Mouse (Mus musculus) limb, embryonic 11.5 days (tissue): ENCODE measurements around the gene 2310033P09Rik. TPM values are rescaled to one million over a fixed set of nuclear protein-coding genes. Genes with fewer than 3 reads are reported as not detected.
A peak's percentile ranks its signal among the peaks of the same experiment; 100 is the strongest.

Experiments used
- ATAC-seq: fragments of 200-750 bp; cut with Nextera tagmentation; 2 replicates; pipeline ENCODE4 v1.8.0; 2017; ENCODE audit warnings: low read depth; ENCODE audit not compliant: insufficient number of reproducible peaks, low FRiP score, low TSS enrichment
- DNase-seq: peaks from one replicate; pipeline ENCODE4 v3.0.0-alpha.2; 2015; ENCODE audit warnings: low spot score
- H3K27ac ChIP-seq: fragments of 300-500 bp; sonication (generic); replicated peaks from 2 replicates; pipeline ENCODE4 v1.5.1; 2014; ENCODE audit warnings: low read depth, mild to moderate bottlenecking, low read length
- H3K27me3 ChIP-seq: fragments of 300-500 bp; sonication (generic); 2 replicates; pipeline ENCODE4 v1.6.1; 2014; ENCODE audit warnings: mild to moderate bottlenecking, low read length, mixed read lengths; ENCODE audit not compliant: control insufficient read depth, insufficient read depth
- H3K36me3 ChIP-seq: fragments of 300-500 bp; sonication (generic); 2 replicates; pipeline ENCODE4 v1.6.1; 2014; ENCODE audit warnings: mild to moderate bottlenecking, low read length, moderate library complexity, mixed read lengths; ENCODE audit not compliant: control insufficient read depth, insufficient read depth
- H3K4me1 ChIP-seq: fragments of 300-500 bp; sonication (generic); 2 replicates; pipeline ENCODE4 v1.6.1; 2014; ENCODE audit warnings: low read length, mixed read lengths; ENCODE audit not compliant: control insufficient read depth, insufficient read depth
- H3K4me2 ChIP-seq: fragments of 300-500 bp; sonication (generic); 2 replicates; pipeline ENCODE4 v1.6.1; 2014; ENCODE audit warnings: low read depth, mild to moderate bottlenecking, moderate library complexity; ENCODE audit not compliant: severe bottlenecking
- H3K4me3 ChIP-seq: fragments of 300-500 bp; sonication (generic); 2 replicates; pipeline ENCODE4 v1.5.1; 2014; ENCODE audit warnings: low read depth, low read length
- H3K9ac ChIP-seq: fragments of 300-500 bp; sonication (generic); 2 replicates; pipeline ENCODE4 v1.6.1; 2014; ENCODE audit warnings: mild to moderate bottlenecking, low read length
- H3K9me3 ChIP-seq: fragments of 300-500 bp; sonication (generic); 2 replicates; pipeline ENCODE4 v1.6.1; 2016; ENCODE audit warnings: low read length; ENCODE audit not compliant: control insufficient read depth
- WGBS: fragments of 180-500 bp; shearing (Covaris S2); extraction: QIAGEN DNeasy Blood & Tissue Kit; methylation state at CpG from one replicate; pipeline ENCODE4 v1.1.7; 2014; 5-methylcytosine and 5-hydroxymethylcytosine counted together
- polyA plus RNA-seq: library from polyadenylated mRNA; unstranded; fragments of >200 nt; fragmentation: Nextera tagmentation; extraction: Ambion mirVana; gene quantifications from 2 replicates; pipeline ENCODE4 v1.2.1, GENCODE M21; 2014

The 2310033P09Rik gene
- polyA plus RNA-seq, result 41.7 and 41.8 TPM in 2 replicates

DNA sequence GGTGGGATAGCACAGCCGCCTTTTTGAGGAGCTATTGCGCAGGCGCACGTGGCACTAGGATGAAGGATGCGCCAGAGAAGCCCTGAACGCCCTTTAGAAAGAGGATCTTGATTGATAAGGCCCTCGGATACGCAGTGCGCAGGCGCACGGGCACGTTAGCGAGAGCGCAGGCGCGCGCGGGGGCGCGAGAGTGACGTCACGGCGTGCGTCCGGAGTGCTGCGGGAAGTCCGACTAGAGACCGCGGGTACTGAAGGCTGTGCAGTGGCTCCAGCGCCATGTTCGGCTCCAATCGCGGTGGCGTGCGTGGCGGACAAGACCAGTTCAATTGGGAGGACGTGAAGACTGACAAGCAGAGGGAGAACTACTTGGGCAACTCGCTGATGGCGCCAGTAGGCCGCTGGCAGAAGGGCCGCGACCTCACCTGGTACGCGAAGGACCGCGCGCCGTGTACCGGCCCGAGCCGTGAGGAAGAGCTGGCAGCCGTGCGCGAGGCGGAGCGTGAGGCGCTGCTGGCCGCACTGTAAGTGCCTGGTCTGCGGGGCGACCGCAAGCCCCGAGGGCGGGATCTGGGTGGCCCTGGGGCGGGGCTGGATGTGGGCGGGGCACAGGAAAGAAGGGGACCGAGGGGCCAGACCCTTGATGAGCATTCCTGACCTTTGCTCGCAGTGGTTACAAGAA, at the start of gene 2310033P09Rik:
Gene 2310033P09Rik, plus strand, starts transcription at position 169 of the 679 bp plus-strand sequence.
- Histone ChIP-seq H3K9ac (peak within 1 kb of the TSS; percentile 87), H3K27me3 (no peaks in the 10 kb centered on the region), H3K4me1 (peaks cover 8% of the 10 kb centered on the region; the same call in 1 of the 2 replicates), H3K4me2 (peak within 1 kb of the TSS; percentile 84), H3K27ac (peak within 1 kb of the TSS; percentile 84), H3K4me3 (peak within 1 kb of the TSS; percentile 90), H3K9me3 (no peaks in the 10 kb centered on the region), H3K36me3 (peaks cover 20% of the 10 kb centered on the region)
- peak; percentile 96 for DNase-seq
- ATAC-seq, result peak; percentile 81
- under 1% methylated on average over 67 of the region's 67 CpGs for WGBS

DNA sequence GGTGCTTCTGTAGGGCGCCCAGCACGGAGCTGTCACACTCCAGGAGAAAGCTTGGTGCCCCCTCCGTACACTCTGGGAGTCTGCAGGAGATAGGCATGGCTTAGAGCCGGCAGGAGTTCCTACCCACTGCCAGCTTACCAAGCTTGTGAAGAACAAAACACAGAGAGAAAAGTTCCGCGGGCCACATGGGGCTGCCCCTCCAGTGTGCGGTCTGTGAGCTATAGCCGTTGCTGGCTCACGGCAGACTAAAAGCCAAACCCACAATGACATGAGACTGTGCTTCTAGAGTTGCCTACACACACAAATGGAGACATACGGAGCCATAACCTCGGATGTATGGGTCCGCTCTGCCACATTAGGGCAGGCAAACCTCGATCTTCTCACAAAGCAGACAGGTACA, 49.0 kb upstream of the 2310033P09Rik start:
- 89% methylated on average over 13 of the region's 13 CpGs for WGBS
- no peaks in the 10 kb centered on the region; the same call in 1 of the 2 replicates for H3K36me3 ChIP-seq
- DNase-seq, result no peak

DNA sequence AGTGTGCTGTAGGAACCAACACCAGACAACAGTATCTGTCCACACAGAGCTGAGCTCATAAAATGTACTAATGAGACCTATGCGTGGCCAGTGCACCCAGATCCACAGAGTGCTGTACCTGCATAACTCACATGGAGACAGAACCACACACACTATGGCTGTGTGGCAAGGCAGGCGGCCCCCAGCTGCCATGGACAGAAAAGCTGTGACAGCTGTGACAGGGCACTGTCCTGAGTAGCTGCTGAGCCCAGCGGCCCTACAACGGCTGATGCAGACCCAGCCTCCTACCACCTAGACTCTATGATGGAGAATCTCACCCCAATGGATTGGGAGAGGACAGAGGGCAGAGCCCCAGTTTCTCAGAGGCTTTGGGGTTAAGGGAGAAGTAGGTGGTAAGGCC, 48.6 kb upstream of the 2310033P09Rik start:
- 91% methylated on average over 4 of the region's 4 CpGs for WGBS
- Histone ChIP-seq H3K4me3 (no peak overlapping the region), H3K36me3 (no peaks in the 10 kb centered on the region; the same call in 1 of the 2 replicates), H3K9me3 (no peaks in the 10 kb centered on the region), H3K4me1 (no peaks in the 10 kb centered on the region), H3K9ac (no peak overlapping the region), H3K27me3 (no peaks in the 10 kb centered on the region), H3K4me2 (no peak overlapping the region), H3K27ac (no peak overlapping the region)
- DNase-seq (no peak), ATAC-seq (no peak)

More for the DNA sequence above, 49.0 kb upstream of the 2310033P09Rik start:
- H3K9me3 ChIP-seq, result no peaks in the 10 kb centered on the region
- no peak for ATAC-seq
- H3K4me3 ChIP-seq, result no peak overlapping the region
- H3K9ac ChIP-seq, result no peak overlapping the region
- no peaks in the 10 kb centered on the region for H3K27me3 ChIP-seq
- H3K4me2 ChIP-seq, result no peak overlapping the region
- no peak overlapping the region for H3K27ac ChIP-seq
- no peaks in the 10 kb centered on the region for H3K4me1 ChIP-seq

DNA sequence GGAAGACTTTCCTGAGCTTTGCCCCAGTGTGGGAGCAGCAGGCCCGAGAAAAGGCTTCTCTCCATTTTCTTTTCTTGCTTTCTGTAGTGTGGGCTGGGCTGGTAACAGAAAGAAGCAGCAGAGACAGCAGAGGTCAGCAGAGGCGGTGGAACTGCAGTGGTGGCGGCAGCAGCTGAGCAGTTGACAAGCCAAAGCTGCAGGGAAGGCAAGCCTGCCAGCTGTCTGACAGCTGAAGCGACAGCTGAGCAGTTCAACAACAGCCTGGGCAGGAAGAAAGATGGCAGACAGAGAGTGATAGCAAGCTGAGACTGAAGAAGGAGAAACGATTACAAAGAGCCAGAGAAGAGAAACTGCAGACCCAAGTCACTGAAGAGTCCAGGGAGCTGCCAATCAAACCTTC, 46.7 kb upstream of the 2310033P09Rik start:
- no peak overlapping the region for H3K4me2 ChIP-seq
- no peaks in the 10 kb centered on the region for H3K9me3 ChIP-seq
- no peak overlapping the region for H3K4me3 ChIP-seq
- ATAC-seq (no peak), DNase-seq (no peak)
- H3K27me3 ChIP-seq, result no peaks in the 10 kb centered on the region
- no peak overlapping the region for H3K9ac ChIP-seq
- WGBS, result 80% methylated on average over 5 of the region's 5 CpGs
- H3K27ac ChIP-seq, result no peak overlapping the region
- no peaks in the 10 kb centered on the region for H3K4me1 ChIP-seq
- H3K36me3 ChIP-seq, result no peaks in the 10 kb centered on the region; the same call in 1 of the 2 replicates

DNA sequence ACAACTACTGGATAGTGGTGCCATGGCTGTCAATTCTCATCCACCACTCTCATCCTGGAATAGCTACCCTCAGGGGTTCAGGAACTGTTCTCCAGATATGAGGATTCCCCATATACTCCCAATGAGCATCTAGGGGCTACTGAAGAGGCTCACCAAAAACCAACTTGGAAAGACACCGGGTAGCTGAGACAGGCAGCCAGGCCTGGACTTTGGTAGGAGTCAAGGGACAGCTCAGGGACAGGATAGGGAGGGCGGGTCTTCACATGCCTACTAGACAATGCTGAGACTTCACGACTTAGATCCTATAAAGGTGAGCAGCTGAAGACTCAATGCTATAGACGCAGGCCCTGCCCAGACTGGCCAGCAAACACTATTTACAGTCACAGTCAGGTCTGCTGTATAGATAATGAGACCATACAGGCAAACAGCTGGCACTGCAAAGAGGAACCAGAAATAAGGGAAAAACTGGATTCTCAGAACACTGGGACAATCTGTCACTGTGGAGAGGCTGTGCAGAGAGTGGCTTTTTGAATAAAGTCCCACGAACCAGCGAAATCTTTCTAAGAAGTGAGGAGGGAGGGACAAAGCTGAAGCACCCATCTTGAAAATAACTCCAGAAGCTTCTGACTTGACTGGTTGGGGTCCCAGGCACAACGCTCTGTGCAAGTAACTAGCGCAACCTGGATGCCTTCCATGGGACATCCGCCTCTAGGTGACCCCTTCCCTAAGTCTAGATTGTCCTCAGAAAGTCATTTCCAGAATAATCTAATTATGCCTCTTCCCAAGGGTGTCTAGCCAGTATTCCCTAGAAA, 45.5 kb upstream of the 2310033P09Rik start:
- H3K27ac ChIP-seq, result no peak overlapping the region
- WGBS, result 60% methylated on average over 9 of the region's 9 CpGs
- peak; percentile 32; the same call in 1 of the 2 replicates for ATAC-seq

DNA sequence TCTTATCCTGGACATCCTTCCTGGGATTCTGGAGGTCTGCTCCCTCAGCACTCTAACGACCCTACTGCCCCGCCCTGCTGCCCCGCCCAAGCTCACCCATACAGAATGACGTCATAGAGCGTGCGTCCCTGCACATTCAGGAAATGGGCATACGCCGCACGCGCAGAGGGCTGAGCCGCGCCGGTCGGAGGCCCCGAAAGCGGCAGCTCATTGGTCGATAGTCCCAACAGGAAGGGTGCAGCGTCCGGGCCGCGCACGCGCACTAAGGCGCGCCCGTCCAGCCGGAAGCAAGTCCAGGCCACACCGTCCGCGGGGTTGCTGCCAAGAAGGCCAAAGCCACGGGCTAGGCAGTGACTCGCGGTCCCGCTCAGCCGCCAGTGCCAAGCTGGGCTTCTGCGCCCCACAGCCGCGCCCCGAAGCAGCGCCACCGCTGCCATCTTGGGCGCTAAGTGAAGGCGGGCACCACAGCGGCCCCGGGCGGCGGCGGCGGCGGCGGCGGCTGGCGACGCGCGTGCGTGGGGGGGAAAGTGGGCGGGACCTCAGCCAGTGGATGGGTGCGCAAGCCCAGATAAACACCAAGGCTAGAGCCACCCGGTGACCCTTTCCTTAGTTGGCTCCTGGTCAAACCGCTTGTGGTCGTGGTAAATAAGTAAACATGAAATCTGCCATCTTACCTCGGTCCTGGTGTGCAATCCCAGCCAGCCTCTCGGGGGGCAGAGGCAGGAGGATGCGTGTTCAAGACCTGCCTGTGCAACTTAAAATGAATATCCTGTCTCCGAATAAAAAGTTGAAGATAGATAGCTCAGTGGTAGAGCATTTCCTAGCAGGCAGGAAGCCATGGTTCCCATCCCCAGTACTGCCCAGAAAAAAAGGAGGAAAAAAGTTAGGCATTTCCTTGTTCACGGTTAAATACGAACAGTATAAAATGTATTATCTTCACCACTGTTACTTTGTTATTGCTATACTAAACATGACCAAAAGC, 44.6 kb upstream of the 2310033P09Rik start, which contains the start of gene Iba57:
Gene Iba57, minus strand, starts transcription at position 485 of the 982 bp plus-strand sequence.
- H3K4me3 ChIP-seq, result peak within 1 kb of the TSS; percentile 79

More for the DNA sequence above, 45.5 kb upstream of the 2310033P09Rik start:
- peak overlapping the region; percentile 47 for H3K4me2 ChIP-seq
- no peaks in the 10 kb centered on the region; the same call in 1 of the 2 replicates for H3K36me3 ChIP-seq
- no peaks in the 10 kb centered on the region for H3K9me3 ChIP-seq
- DNase-seq, result no peak
- no peak overlapping the region for H3K9ac ChIP-seq
- H3K4me1 ChIP-seq, result no peaks in the 10 kb centered on the region
- no peaks in the 10 kb centered on the region for H3K27me3 ChIP-seq
- peak overlapping the region; percentile 79 for H3K4me3 ChIP-seq

DNA sequence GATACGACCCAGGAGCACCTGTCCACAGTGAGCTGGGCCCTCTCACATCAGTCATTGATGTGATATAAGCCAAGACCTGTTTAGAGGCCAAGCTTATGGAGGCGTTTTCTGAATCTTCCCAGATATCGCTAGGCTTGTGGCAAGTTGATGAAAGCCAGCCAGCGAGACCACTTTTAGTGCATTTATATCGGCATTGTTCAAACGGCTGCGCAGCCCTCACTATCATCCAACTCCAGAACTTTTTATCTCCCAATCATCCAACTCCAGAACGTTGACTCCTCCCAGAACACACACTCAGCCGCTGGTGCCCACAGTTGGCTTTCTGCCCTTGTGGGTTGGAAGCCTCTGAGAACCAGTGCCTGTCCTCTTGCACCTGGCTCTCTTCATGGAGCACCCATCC, 43.7 kb upstream of the 2310033P09Rik start:
- H3K9ac ChIP-seq, result no peak overlapping the region
- H3K27ac ChIP-seq, result no peak overlapping the region
- 82% methylated on average over 9 of the region's 9 CpGs for WGBS
- no peaks in the 10 kb centered on the region for H3K27me3 ChIP-seq
- H3K4me3 ChIP-seq, result no peak overlapping the region
- DNase-seq (no peak), ATAC-seq (no peak)
- H3K4me1 ChIP-seq, result no peaks in the 10 kb centered on the region
- H3K36me3 ChIP-seq, result no peaks in the 10 kb centered on the region
- H3K9me3 ChIP-seq, result no peaks in the 10 kb centered on the region
- peak overlapping the region; percentile 47; the same call in 1 of the 2 replicates for H3K4me2 ChIP-seq

More for the DNA sequence above, 44.6 kb upstream of the 2310033P09Rik start, which contains the start of gene Iba57:
- no peaks in the 10 kb centered on the region for H3K27me3 ChIP-seq
- H3K4me1 ChIP-seq, result no peaks in the 10 kb centered on the region
- 4% methylated on average over 63 of the region's 68 CpGs for WGBS
- H3K36me3 ChIP-seq, result no peaks in the 10 kb centered on the region
- H3K27ac ChIP-seq, result peak within 1 kb of the TSS; percentile 94
- peak; percentile 98 for DNase-seq
- no peaks in the 10 kb centered on the region for H3K9me3 ChIP-seq
- ATAC-seq, result peak; percentile 98
- H3K4me2 ChIP-seq, result peak within 1 kb of the TSS; percentile 47
- peak within 1 kb of the TSS; percentile 93 for H3K9ac ChIP-seq
